In genomic region chr13:51844661-51845060, GRCm38 (mm10) we compare ENCODE assay signal across 8 mouse cellular contexts. TPM values are rescaled to one million over a fixed set of nuclear protein-coding genes. Genes with fewer than 3 reads are reported as not detected.
DNase-seq lines count a peak whose midpoint lies in the region; ATAC-seq and TF ChIP-seq lines count a peak whose summit lies in the region.

No protein-coding gene starts in this region.

- 18% methylated on average over 10 of the region's 10 CpGs for WGBS in hindbrain, embryonic 10.5 days
- 18% methylated on average over 10 of the region's 10 CpGs for WGBS in hindbrain, embryonic 13.5 days
- WGBS in forebrain, embryonic 13.5 days, result 19% methylated on average over 10 of the region's 10 CpGs
- WGBS in hindbrain, postnatal 0 days, result 17% methylated on average over 10 of the region's 10 CpGs
- WGBS in liver, embryonic 11.5 days, result 13% methylated on average over 10 of the region's 10 CpGs
- WGBS in thymus, adult 2 months, result 13% methylated on average over 10 of the region's 10 CpGs

- peak overlapping the region; percentile 94 for H3K27ac ChIP-seq in hindbrain, embryonic 10.5 days
- no peak overlapping the region for H3K27ac ChIP-seq in hindbrain, embryonic 13.5 days
- no peak overlapping the region for H3K27ac ChIP-seq in forebrain, embryonic 13.5 days
- no peak overlapping the region for H3K27ac ChIP-seq in hindbrain, postnatal 0 days
- no peak overlapping the region for H3K27ac ChIP-seq in liver, embryonic 11.5 days (ENCODE audit: low read depth, low read length)
- H3K27ac ChIP-seq in thymus, adult 2 months (ENCODE audit: control insufficient read depth, insufficient read depth, low read length), result no peak overlapping the region

- TF ChIP-seq CTCF in hindbrain, postnatal 0 days (IDR thresholded peaks at IDR 0.05; ENCODE audit: low read depth), result peak; percentile 86
- TF ChIP-seq CTCF in thymus, adult 2 months (IDR thresholded peaks at IDR 0.05; ENCODE audit: borderline replicate concordance, control insufficient read depth, extremely low read depth, insufficient read depth, low read length, poor library complexity), result peak; percentile 84; the same call in 1 of the 2 replicates

- TF ChIP-seq POLR2A in thymus, adult 2 months (IDR thresholded peaks at IDR 0.05; ENCODE audit: control insufficient read depth, extremely low read depth, insufficient read depth, low read length, poor library complexity), result no peak

- no peak overlapping the region for H3K4me2 ChIP-seq in hindbrain, embryonic 13.5 days
- H3K4me2 ChIP-seq in forebrain, embryonic 13.5 days, result peak overlapping the region; percentile 86; the same call in 1 of the 2 replicates
- H3K4me2 ChIP-seq in hindbrain, postnatal 0 days (ENCODE audit: low read depth, low read length), result no peak overlapping the region
- no peak overlapping the region; the same call in 1 of the 2 replicates for H3K4me2 ChIP-seq in liver, embryonic 11.5 days

- H3K27me3 ChIP-seq in hindbrain, embryonic 10.5 days (ENCODE audit: insufficient read depth, poor library complexity, severe bottlenecking), result peaks cover 66% of the 10 kb centered on the region
- peaks cover 45% of the 10 kb centered on the region for H3K27me3 ChIP-seq in hindbrain, embryonic 13.5 days
- H3K27me3 ChIP-seq in forebrain, embryonic 13.5 days, result peaks cover 43% of the 10 kb centered on the region
- H3K27me3 ChIP-seq in hindbrain, postnatal 0 days (ENCODE audit: insufficient read depth, low read length), result peaks cover 32% of the 10 kb centered on the region
- H3K27me3 ChIP-seq in liver, embryonic 11.5 days (replicated peaks; ENCODE audit: control insufficient read depth, insufficient read depth, low read length), result peaks cover 2% of the 10 kb centered on the region; the same call in 1 of the 2 replicates
- no peaks in the 10 kb centered on the region; the same call in 1 of the 2 replicates for H3K27me3 ChIP-seq in thymus, adult 2 months (ENCODE audit: control insufficient read depth, insufficient read depth, low read length)

- no peak overlapping the region for H3K9ac ChIP-seq in hindbrain, embryonic 13.5 days
- no peak overlapping the region for H3K9ac ChIP-seq in forebrain, embryonic 13.5 days
- H3K9ac ChIP-seq in hindbrain, postnatal 0 days (replicated peaks; ENCODE audit: low read length), result no peak overlapping the region
- no peak overlapping the region for H3K9ac ChIP-seq in liver, embryonic 11.5 days (ENCODE audit: low read depth, low read length)

- peak; percentile 73 for DNase-seq in hindbrain, embryonic 10.5 days (ENCODE audit: low spot score)
- DNase-seq in adrenal gland, postnatal 36 days, result peak; percentile 78 to 81
- DNase-seq in hindbrain, postnatal 0 days (ENCODE audit: low spot score), result peak; percentile 85
- DNase-seq in liver, embryonic 11.5 days (ENCODE audit: low spot score), result peak; percentile 68
- DNase-seq in ovary, adult 18-20 months (ENCODE audit: low spot score), result peak; percentile 30
- DNase-seq in thymus, adult 2 months, result peak; percentile 75

- peaks cover 86% of the 10 kb centered on the region for H3K4me1 ChIP-seq in hindbrain, embryonic 10.5 days (replicated peaks)
- H3K4me1 ChIP-seq in hindbrain, embryonic 13.5 days (replicated peaks), result peaks cover 62% of the 10 kb centered on the region
- peaks cover 66% of the 10 kb centered on the region for H3K4me1 ChIP-seq in forebrain, embryonic 13.5 days
- peaks cover 7% of the 10 kb centered on the region; the same call in 1 of the 2 replicates for H3K4me1 ChIP-seq in hindbrain, postnatal 0 days (ENCODE audit: insufficient read depth, low read length)
- peaks cover 46% of the 10 kb centered on the region for H3K4me1 ChIP-seq in liver, embryonic 11.5 days (replicated peaks; ENCODE audit: control insufficient read depth, insufficient read depth, low read length)
- H3K4me1 ChIP-seq in thymus, adult 2 months (replicated peaks; ENCODE audit: control insufficient read depth, insufficient read depth, low read length), result peaks cover 33% of the 10 kb centered on the region

- H3K9me3 ChIP-seq in hindbrain, embryonic 10.5 days, result no peaks in the 10 kb centered on the region
- H3K9me3 ChIP-seq in hindbrain, embryonic 13.5 days, result no peaks in the 10 kb centered on the region
- H3K9me3 ChIP-seq in forebrain, embryonic 13.5 days (replicated peaks), result no peaks in the 10 kb centered on the region
- H3K9me3 ChIP-seq in hindbrain, postnatal 0 days (ENCODE audit: low read length), result no peaks in the 10 kb centered on the region
- H3K9me3 ChIP-seq in liver, embryonic 11.5 days (ENCODE audit: control insufficient read depth, low read length), result no peaks in the 10 kb centered on the region

- H3K4me3 ChIP-seq in hindbrain, embryonic 10.5 days, result peak overlapping the region; percentile 74; the same call in 1 of the 2 replicates
- no peak overlapping the region for H3K4me3 ChIP-seq in hindbrain, embryonic 13.5 days
- H3K4me3 ChIP-seq in forebrain, embryonic 13.5 days, result no peak overlapping the region
- no peak overlapping the region for H3K4me3 ChIP-seq in hindbrain, postnatal 0 days (ENCODE audit: low read length)
- H3K4me3 ChIP-seq in liver, embryonic 11.5 days (ENCODE audit: low read depth, low read length), result no peak overlapping the region
- no peak overlapping the region for H3K4me3 ChIP-seq in thymus, adult 2 months (ENCODE audit: control insufficient read depth, insufficient read depth, low read length)

- H3K36me3 ChIP-seq in hindbrain, embryonic 10.5 days, result peaks cover 4% of the 10 kb centered on the region
- H3K36me3 ChIP-seq in hindbrain, embryonic 13.5 days, result no peaks in the 10 kb centered on the region
- 0 out of 2 replicates have a peak, but pooled peaks cover 5% of the 10 kb centered on the region for H3K36me3 ChIP-seq in forebrain, embryonic 13.5 days (ENCODE audit: poor library complexity, severe bottlenecking)
- no peaks in the 10 kb centered on the region for H3K36me3 ChIP-seq in hindbrain, postnatal 0 days (ENCODE audit: insufficient read depth, low read length)
- no peaks in the 10 kb centered on the region for H3K36me3 ChIP-seq in liver, embryonic 11.5 days (ENCODE audit: control insufficient read depth, insufficient read depth, low read length)
- no peaks in the 10 kb centered on the region for H3K36me3 ChIP-seq in thymus, adult 2 months (ENCODE audit: control insufficient read depth, insufficient read depth, low read length)

- ATAC-seq in hindbrain, embryonic 13.5 days (ENCODE audit: low FRiP score), result no peak
- ATAC-seq in forebrain, embryonic 13.5 days, result no peak
- ATAC-seq in hindbrain, postnatal 0 days, result no peak
- no peak for ATAC-seq in liver, embryonic 11.5 days (replicated peaks; ENCODE audit: low FRiP score)

RNA-seq across cellular contexts. Expression of gene Gadd45g, which starts 1.8 kb away (rescaled TPM):
- 184 and 214 TPM in 2 replicates for polyA plus RNA-seq in hindbrain, embryonic 10.5 days (2016; fragmentation: Nextera tagmentation; extraction: Ambion mirVana)
- polyA plus RNA-seq in hindbrain, embryonic 13.5 days (2015; fragmentation: Nextera tagmentation; extraction: Ambion mirVana), result 113 and 116 TPM in 2 replicates
- 10 to 100 TPM; 71.8 to 72.5 TPM for total RNA-seq in adrenal gland, postnatal 36 days (2021)
- 235 and 252 TPM in 2 replicates for polyA plus RNA-seq in forebrain, embryonic 13.5 days (2015; fragmentation: Nextera tagmentation; extraction: Ambion mirVana)
- total RNA-seq in hindbrain, postnatal 0 days (2014; rRNA removed), result 18.3 and 19.0 TPM in 2 replicates
- polyA plus RNA-seq in hindbrain, postnatal 0 days (2015; fragmentation: Nextera tagmentation; extraction: Ambion mirVana), result 38.6 and 43.3 TPM in 2 replicates
- 29.4 and 30.4 TPM in 2 replicates for polyA plus RNA-seq in liver, embryonic 11.5 days (2014; fragmentation: Nextera tagmentation; extraction: Ambion mirVana)
- polyA plus RNA-seq in thymus, adult 2 months (2012; rRNA removed), result 15.0 and 16.2 TPM in 2 replicates

RNA-seq across cellular contexts. Expression of gene Sema4d, which starts 51.1 kb away (rescaled TPM):
- polyA plus RNA-seq in hindbrain, embryonic 10.5 days (2016; fragmentation: Nextera tagmentation; extraction: Ambion mirVana), result 5.9 and 7.5 TPM in 2 replicates
- polyA plus RNA-seq in hindbrain, embryonic 13.5 days (2015; fragmentation: Nextera tagmentation; extraction: Ambion mirVana), result 10.5 and 10.9 TPM in 2 replicates
- 10 to 100 TPM; 12.4 to 15.7 TPM for total RNA-seq in adrenal gland, postnatal 36 days (2021)
- 10.8 TPM in 2 replicates for polyA plus RNA-seq in forebrain, embryonic 13.5 days (2015; fragmentation: Nextera tagmentation; extraction: Ambion mirVana)
- 19.7 and 33.1 TPM in 2 replicates for total RNA-seq in hindbrain, postnatal 0 days (2014; rRNA removed)
- 13.7 and 15.0 TPM in 2 replicates for polyA plus RNA-seq in hindbrain, postnatal 0 days (2015; fragmentation: Nextera tagmentation; extraction: Ambion mirVana)
- 18.6 and 21.7 TPM in 2 replicates for polyA plus RNA-seq in liver, embryonic 11.5 days (2014; fragmentation: Nextera tagmentation; extraction: Ambion mirVana)
- 156 and 182 TPM in 2 replicates for polyA plus RNA-seq in thymus, adult 2 months (2012; rRNA removed)

Comparison
In these comparisons a context has a peak if more than half of its experiments do, and no peak if none do; other contexts are left out.
1. DNase-seq: peak in every context shown above with its lines; median percentile 85 in hindbrain, postnatal 0 days; 80 in adrenal gland, postnatal 36 days; 75 in thymus, adult 2 months; 73 in hindbrain, embryonic 10.5 days; 68 in liver, embryonic 11.5 days; 30 in ovary, adult 18-20 months.